Mouse (Mus musculus) olfactory bulb, adult 2 months (tissue): ENCODE measurements at regions not wholly inside any gene's neighbourhood (a gene's known extent, or its start where the extent isn't known, plus 50 kb on each side); places are given as distances from the start of the nearest gene placed in this dataset.

ENCODE experiments used
- H3K27ac ChIP-seq: fragments of 200-500 bp; 2 replicates; pipeline ENCODE4 v1.5.1; 2012; ENCODE audit warnings: low read depth, low read length; ENCODE audit not compliant: insufficient read depth
- H3K4me1 ChIP-seq: fragments of 200-500 bp; 2 replicates; pipeline ENCODE4 v1.6.1; 2012; ENCODE audit warnings: low read length; ENCODE audit not compliant: control insufficient read depth, insufficient read depth
- H3K4me3 ChIP-seq: fragments of 200-500 bp; 2 replicates; pipeline ENCODE4 v1.5.1; 2012; ENCODE audit warnings: mild to moderate bottlenecking, low read depth, low read length, moderate library complexity; ENCODE audit not compliant: insufficient read depth
- CTCF ChIP-seq: fragments of 200-500 bp; IDR thresholded peaks from 2 replicates; pipeline ENCODE4 v1.5.1; 2012; ENCODE audit warnings: low read depth, mild to moderate bottlenecking, low read length, moderate library complexity; ENCODE audit not compliant: insufficient read depth
- POLR2A ChIP-seq: fragments of 200-500 bp; IDR thresholded peaks from 2 replicates; pipeline ENCODE4 v1.6.1; 2012; ENCODE audit warnings: mild to moderate bottlenecking, low read depth, low read length, moderate library complexity; ENCODE audit not compliant: insufficient read depth
- WGBS: fragments of 180-500 bp; shearing (Covaris S2); methylation state at CpG from one replicate; pipeline ENCODE4 v1.1.7; 2018; 5-methylcytosine and 5-hydroxymethylcytosine counted together

DNA sequence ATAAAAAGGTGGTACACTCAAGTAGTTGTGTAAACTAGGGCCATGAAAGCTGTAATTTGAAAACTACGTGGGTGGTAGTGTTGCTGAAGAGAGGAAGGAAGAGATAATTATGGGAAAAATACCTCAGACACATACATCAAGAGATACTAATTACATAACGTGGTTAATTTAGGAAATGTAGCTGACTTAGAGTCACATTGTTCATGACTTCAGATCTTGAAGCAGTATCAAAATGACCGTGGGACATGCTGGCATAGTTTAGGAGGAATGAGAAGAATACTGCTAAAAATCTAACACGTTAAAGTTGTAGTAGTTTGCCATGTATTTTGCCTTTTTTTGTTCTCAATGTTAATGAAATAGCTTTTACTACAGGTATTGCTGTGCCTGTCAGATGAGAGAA is 445.9 kb upstream of the Sel1l start:
- H3K4me3 ChIP-seq = no peak overlapping the region
- no peak for TF ChIP-seq POLR2A
- TF ChIP-seq CTCF = no peak
- no peak overlapping the region for H3K27ac ChIP-seq
- 45% methylated on average over 4 of the region's 4 CpGs for WGBS
- H3K4me1 ChIP-seq = 0 out of 2 replicates have a peak, but pooled peaks cover 2% of the 10 kb centered on the region

- H3K4me3 ChIP-seq = no peak overlapping the region
- no peak overlapping the region for H3K27ac ChIP-seq
- H3K4me1 ChIP-seq = 0 out of 2 replicates have a peak, but pooled peaks cover 2% of the 10 kb centered on the region
- TF ChIP-seq POLR2A = no peak
- no peak for TF ChIP-seq CTCF
These were observed 444.4 kb upstream of the Sel1l start for GRCm38 (mm10) chr12:92293341-92293720.

- 50% methylated on average over 11 of the region's 11 CpGs for WGBS
- no peak for TF ChIP-seq CTCF
- TF ChIP-seq POLR2A = no peak
- Histone ChIP-seq H3K4me3 (no peak overlapping the region), H3K4me1 (0 out of 2 replicates have a peak, but pooled peaks cover 2% of the 10 kb centered on the region), H3K27ac (no peak overlapping the region)
These were observed 443.7 kb upstream of the Sel1l start for GRCm38 (mm10) chr12:92292460-92293340.

GRCm38 (mm10) chr12:92291490-92291889 is 442.5 kb upstream of the Sel1l start:
- WGBS = 86% methylated on average over 1 of the region's 1 CpGs
- Histone ChIP-seq H3K4me3 (no peak overlapping the region), H3K27ac (no peak overlapping the region), H3K4me1 (0 out of 2 replicates have a peak, but pooled peaks cover 2% of the 10 kb centered on the region)
- TF ChIP-seq CTCF = no peak
- TF ChIP-seq POLR2A = no peak

DNA sequence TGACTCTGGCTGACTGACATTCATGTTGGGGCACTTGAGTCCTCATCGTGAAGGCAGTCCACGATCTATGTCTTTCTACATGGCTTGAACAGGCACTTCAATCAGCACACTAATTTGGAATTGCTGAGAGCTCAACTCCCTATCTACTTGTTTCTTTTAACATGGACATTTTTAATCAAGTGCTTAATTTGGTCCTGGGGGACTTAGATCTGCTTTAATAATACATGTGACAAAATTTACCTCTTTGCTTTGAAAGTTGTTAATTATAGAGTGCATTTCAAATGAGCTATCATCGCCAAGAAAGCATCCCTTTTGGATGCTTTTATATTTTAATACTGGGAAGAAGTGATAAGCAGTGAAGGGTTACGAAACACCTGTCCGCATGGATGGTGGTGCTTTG is 436.6 kb upstream of the Sel1l start:
- 82% methylated on average over 5 of the region's 5 CpGs for WGBS
- no peak for TF ChIP-seq POLR2A
- no peak for TF ChIP-seq CTCF
- no peaks in the 10 kb centered on the region for H3K4me1 ChIP-seq

GRCm38 (mm10) chr12:92280470-92280869 is 431.5 kb upstream of the Sel1l start:
- no peak overlapping the region for H3K4me3 ChIP-seq
- TF ChIP-seq CTCF = no peak
- no peak for TF ChIP-seq POLR2A
- H3K4me1 ChIP-seq = no peaks in the 10 kb centered on the region
- WGBS = 50% methylated on average over 1 of the region's 1 CpGs
- H3K27ac ChIP-seq = no peak overlapping the region

More for the DNA sequence above, 436.6 kb upstream of the Sel1l start:
- Histone ChIP-seq H3K27ac (no peak overlapping the region), H3K4me3 (no peak overlapping the region)

GRCm38 (mm10) chr12:92251962-92252361 is 403.0 kb upstream of the Sel1l start:
- no peak for TF ChIP-seq CTCF
- no peak for TF ChIP-seq POLR2A
- Histone ChIP-seq H3K4me3 (no peak overlapping the region), H3K27ac (no peak overlapping the region), H3K4me1 (no peaks in the 10 kb centered on the region)
- 81% methylated on average over 4 of the region's 4 CpGs for WGBS

GRCm38 (mm10) chr12:92246790-92247451 is 398.0 kb upstream of the Sel1l start:
- no peaks in the 10 kb centered on the region for H3K4me1 ChIP-seq
- H3K27ac ChIP-seq = no peak overlapping the region
- TF ChIP-seq CTCF (no peak), POLR2A (no peak)
- WGBS = 45% methylated on average over 6 of the region's 6 CpGs
- H3K4me3 ChIP-seq = no peak overlapping the region

- Histone ChIP-seq H3K4me1 (0 out of 2 replicates have a peak, but pooled peaks cover 4% of the 10 kb centered on the region), H3K27ac (no peak overlapping the region), H3K4me3 (no peak overlapping the region)
- 52% methylated on average over 5 of the region's 5 CpGs for whole genome bisulfite sequencing
- TF ChIP-seq POLR2A (no peak), CTCF (no peak)
These were observed 391.2 kb upstream of the Sel1l start for GRCm38 (mm10) chr12:92239956-92240699.
